Mouse (Mus musculus) forelimb bud, embryonic 11.5 days (tissue): ENCODE results near the gene Ctsa.
"Not testable (repeated sequence)": the region's sequence is repeated elsewhere in the genome, so short reads cannot be mapped to it uniquely, and the experiment has no call there.

Source experiments
- DNase-seq: peaks from one replicate; pipeline ENCODE4 v3.0.0-alpha.2; 2012; ENCODE audit warnings: low read depth, low spot score

The Ctsa gene

GRCm38 (mm10) chr2:164832748-164833301 is at the start of gene Ctsa:
Gene Ctsa, plus strand, starts transcription at chr2:164832873.
- peak; percentile 63 for DNase-seq

DNA sequence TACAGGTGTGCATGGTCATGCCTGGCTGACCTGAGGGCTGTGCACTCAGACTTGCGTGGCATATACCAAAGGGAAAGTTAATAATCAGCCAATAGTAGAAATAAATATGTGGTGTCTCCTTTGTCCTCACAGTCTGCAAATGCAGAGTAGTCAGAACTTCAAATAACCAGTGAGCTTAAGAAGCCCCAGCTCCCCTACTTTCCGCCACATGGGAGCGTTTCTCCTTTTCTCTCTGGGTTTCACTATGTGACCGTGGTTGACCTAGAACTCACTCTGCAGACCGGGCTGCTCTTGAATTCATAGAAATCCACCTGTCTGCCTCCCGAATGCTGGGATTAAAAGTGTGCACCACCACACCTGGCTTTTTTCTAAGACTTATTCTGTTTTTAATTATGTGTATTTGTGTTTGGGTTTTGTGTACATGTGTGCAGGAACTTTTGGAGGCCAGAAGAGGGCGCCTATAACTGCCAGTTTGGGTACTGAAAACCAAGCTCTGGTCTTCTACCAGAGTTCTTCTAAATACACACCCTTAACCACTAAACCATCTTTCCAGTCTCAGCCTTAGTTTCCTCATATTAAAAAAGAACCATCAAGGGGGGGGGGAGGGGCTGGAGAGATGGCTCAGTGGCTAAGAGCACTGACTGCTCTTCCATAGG is 48.6 kb upstream of the Ctsa start:
- peak; percentile 11 for DNase-seq

- no peak for DNase-seq
Observed at GRCm38 (mm10) chr2:164784869-164785420, 47.7 kb upstream of the Ctsa start.

DNA sequence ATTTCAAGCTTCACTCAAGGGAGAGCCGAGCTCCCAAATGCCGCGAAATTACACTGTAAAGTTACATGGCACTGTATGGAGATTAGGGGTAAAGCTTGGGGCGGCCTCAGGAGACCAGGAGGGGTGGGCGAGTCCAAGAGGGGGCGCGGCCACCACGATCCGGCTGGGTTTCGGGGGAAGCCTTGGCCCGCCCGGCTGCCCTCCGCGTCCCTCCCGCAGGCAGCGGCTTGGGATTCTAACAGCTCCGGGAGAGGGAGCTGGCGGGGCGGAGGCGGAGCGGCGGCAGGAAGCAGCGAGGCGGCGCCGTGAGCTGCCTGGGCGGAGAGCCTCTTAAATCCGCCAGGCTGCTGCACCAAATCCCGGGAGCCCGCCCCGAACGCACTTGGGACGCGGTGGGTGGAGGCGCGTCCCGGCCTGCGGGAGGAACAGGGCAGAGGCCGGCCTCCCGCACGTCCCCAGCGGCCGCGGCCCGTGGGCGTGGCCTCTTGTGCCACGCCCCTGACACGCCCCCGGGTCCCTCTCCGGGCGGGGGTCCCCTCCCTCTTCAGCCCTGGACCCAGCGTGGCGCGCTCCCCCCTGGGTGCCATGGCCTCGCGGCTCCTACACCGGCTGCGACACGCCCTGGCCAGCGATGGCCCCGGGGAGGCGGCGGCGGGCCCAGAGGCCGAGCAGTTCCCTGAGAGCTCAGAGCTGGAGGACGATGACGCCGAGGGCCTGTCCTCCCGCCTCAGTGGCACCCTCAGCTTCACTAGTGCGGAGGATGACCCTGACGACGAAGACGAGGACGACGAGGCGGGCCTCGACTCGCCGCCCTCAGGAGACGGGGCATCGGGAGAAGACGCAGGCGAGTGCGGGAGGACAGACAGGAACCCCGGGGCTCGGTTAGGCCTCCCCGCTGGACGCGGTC is 46.9 kb upstream of the Ctsa start, which contains the start of gene Snx21:
TSS of gene Snx21 (plus strand) at position 343 of the 907 bp plus-strand sequence.
- DNase-seq, result peak; percentile 79

DNA sequence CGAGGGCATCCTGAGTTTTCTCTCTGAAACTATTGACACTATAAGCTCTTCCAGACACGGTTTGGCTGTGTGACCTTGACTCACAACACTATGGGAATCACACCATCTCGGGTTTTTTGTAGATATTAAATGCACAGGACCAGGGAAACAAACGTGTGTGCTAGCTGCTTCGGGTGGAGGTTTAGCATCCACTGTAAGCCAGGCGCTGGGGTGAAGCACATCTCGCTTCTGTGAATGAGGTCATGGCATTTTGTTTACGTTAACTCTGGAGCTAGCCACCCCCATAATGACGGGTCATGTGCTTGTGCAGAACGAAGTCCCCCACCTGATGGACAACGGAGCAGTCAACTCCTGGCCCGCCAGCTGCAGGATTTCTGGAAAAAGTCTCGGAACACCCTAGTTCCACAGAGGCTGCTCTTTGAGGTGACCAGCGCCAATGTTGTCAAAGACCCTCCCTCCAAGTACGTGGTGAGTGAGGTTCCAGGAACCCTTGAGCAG is 46.2 kb upstream of the Ctsa start:
- DNase-seq, result peak; percentile 14

DNA sequence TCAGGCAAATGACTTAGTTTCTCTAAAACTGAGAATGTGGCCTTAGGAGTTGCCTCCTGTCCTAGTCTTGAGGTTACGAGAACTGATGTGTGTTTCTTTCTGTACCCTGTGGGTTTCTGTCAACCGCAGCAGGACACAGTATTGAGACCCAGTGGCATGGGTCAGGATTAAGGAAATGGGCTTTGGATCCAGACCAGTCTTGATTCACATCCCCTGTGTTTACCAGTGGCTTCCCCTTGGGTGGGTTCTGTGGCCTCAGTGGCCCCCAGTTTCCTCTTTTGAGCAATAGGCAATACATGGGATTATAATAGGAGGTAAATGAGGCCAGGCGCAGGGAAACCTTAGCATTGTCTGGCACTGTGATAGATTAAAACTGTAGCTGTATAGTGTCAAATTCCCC is 45.6 kb upstream of the Ctsa start:
- no peak for DNase-seq

GRCm38 (mm10) chr2:164787779-164788178 is 44.9 kb upstream of the Ctsa start:
- DNase-seq, result no peak

DNA sequence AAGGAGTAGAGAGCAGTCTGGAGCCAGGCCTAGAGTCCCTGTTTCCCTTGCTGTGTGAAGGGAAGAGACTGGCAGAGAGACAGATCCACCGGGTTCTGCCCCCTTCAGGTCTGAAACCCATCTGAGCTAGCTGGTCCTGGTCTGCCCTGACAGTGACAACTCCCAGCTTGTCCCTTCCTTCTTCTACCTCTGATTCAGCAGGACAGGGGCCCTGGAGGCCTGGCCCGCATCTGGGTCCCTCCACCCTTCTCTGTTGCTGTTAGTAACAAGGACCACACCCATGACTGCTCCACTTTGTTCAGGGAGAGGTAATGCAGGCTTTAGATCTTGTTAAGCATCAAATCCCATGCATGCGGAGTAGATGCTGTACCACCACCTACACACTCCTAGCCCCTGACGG is 44.3 kb upstream of the Ctsa start:
- DNase-seq, result no peak

DNA sequence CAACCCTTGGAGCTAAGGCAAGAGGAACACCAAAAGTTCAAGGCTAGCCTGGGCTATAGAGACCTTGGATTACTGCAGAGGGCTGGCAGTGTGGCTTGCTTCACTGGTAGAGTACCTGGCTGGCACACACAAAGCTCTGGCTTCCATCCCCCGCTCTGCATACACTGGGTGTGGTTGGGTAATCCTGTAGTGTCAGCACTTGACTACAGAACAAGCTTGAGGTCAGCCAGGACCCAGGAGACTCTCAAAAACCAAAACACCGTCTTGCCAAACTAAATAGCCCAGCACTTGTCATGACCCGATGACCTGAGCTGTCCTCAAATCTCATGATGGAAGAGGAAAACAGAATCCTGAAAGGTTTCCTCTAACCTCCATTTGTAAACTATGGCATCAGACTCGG is 42.2 kb upstream of the Ctsa start:
- DNase-seq, result no peak

GRCm38 (mm10) chr2:164791841-164792261 is 40.8 kb upstream of the Ctsa start:
- DNase-seq, result no peak

GRCm38 (mm10) chr2:164792400-164793190 is 40.1 kb upstream of the Ctsa start:
- no peak for DNase-seq

GRCm38 (mm10) chr2:164793236-164793635 is 39.4 kb upstream of the Ctsa start:
- DNase-seq, result peak; percentile 56

GRCm38 (mm10) chr2:164793772-164794171 is 38.9 kb upstream of the Ctsa start:
- no peak for DNase-seq

- peak; percentile 86 for DNase-seq
Observed at GRCm38 (mm10) chr2:164794293-164794692, 38.4 kb upstream of the Ctsa start.

- DNase-seq, result no peak
Observed at GRCm38 (mm10) chr2:164795868-164796267, 36.8 kb upstream of the Ctsa start.

DNA sequence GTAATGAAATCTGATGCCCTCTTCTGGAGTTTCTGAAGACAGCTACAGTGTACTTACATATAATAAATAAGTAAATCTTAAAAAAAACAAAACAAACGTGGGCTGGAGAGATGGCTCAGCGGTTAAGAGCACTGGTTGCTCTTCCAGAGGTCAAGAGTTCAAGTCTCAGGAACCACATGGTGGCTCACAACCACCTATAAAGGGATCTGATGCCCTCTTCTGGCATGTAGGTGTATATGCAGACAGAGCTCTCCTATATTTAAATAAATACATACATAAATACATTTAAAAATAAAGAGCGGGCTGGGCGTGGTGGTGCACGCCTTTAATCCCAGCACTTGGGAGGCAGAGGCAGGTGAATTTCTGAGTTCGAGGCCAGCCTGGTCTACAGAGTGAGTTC is 34.1 kb upstream of the Ctsa start:
- not testable (repeated sequence) for DNase-seq

DNA sequence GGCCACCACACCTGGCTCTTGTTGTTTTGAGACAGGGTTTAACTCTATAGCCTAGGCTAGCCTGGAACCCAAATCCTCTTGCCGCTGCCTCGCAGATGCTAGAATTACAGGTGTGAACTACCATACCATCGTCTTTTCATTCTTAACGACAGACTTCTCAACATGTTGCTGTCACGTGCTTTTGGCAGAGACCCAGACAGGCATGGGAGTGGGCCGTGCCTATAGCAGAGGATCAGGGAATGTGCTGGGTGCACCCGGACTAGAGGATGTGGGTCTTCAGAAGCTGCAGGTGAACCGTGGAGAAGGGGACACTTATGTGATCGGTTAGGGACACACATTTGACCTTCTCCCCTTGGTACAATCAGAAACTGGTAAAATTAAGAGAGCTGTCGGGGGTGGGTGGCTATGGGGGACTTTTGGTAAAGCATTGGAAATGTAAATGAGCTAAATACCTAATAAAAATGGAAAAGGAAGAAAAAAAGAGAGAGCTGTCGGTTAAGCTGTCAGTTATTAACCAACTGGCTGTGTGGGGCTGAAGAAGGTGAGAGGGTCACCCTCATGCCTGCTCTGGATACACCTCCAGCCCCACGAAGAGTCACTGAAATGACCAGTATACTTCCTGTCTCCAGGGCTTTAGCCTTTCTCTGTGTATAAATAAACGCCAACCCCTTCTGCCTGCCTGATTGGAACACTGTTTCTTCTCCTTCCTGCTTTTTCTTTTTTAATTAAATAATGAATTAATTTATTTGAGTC is 32.2 kb upstream of the Ctsa start:
- DNase-seq, result no peak

DNA sequence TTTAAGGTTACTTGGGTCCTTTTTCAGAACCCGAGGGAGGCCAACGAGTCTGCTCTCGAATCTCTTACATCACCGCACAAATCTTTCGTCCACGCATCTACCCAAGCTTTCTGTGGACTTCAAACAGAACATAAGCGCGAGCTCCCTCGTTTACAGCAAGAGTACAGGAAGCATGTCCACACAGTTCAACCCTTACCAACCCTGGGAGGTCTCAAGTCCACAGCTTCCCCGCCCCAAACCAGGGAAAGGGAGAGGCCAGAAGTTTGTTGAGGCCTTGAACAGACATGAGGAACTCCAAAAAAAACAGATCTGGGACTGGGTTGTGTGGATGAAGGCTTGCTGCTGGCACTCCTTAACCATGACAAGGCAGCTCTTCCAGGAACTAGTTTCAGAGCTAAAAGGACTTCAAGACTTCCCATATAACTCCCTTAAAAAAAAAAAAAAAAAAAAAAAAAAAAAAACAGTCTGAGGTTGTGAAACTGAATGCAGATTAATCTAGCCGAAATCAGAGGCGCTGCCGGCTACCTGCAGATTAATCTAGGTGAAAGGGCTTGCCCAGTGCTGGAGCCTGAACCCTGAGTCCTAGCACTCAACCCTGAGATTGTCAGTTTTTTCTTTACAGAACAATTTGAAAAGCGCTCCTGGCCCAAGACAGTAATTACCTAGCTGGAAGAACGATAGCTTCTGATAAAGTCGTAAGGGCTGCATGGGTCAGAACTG is 29.3 kb upstream of the Ctsa start:
- no peak for DNase-seq

DNA sequence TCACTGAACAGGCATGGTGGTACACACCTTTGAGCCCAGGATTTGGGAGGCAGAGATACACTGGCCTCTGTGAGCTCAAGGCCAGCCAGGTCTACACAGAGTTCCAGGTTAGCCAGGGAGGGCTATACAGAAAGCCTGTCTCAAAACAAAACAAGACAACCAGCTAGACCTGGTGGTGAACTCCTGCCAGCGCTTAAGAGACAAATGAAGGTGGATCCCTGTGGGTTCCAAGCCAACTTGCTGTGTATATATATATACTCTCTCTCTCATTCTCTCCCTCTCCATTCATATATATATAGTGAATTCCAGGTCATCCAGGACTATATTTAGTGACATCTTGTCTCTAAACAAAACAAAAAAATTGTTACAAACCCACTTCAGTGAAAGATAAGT is 28.8 kb upstream of the Ctsa start:
- DNase-seq, result no peak
